Mouse (Mus musculus): ENCODE results near the gene Gm10073. TPM values are rescaled to one million over a fixed set of nuclear protein-coding genes. Genes with fewer than 3 reads are reported as not detected.
"Not testable (repeated sequence)": the region's sequence is repeated elsewhere in the genome, so short reads cannot be mapped to it uniquely, and the experiment has no call there.

Gm10073 gene
- 9.7 and 9.8 TPM in 2 replicates for polyA plus RNA-seq (2012; rRNA removed)

GRCm38 (mm10) chr8:106573168-106573567 lies at the start of gene Gm10073:
Gene Gm10073, minus strand, starts transcription at chr8:106573461.
- not testable (repeated sequence) for H3K27me3 ChIP-seq (ENCODE audit: control insufficient read depth, insufficient read depth, low read length); H3K4me1 ChIP-seq (ENCODE audit: control insufficient read depth, insufficient read depth, low read length); H3K27ac ChIP-seq (ENCODE audit: control insufficient read depth, insufficient read depth, low read depth, low read length); H3K36me3 ChIP-seq (ENCODE audit: control insufficient read depth, insufficient read depth, low read length)
- peak within 1 kb of the TSS; percentile 15 for H3K4me3 ChIP-seq (ENCODE audit: control insufficient read depth, low read depth, low read length)

GRCm38 (mm10) chr8:106623016-106623415 lies 49.8 kb upstream of the Gm10073 start:
- H3K4me3 ChIP-seq (ENCODE audit: control insufficient read depth, low read depth, low read length) = no peak overlapping the region
- TF ChIP-seq POLR2A (IDR thresholded peaks at IDR 0.05; ENCODE audit: control insufficient read depth, low read depth, low read length) (no peak), CTCF (IDR thresholded peaks at IDR 0.05; ENCODE audit: control insufficient read depth, insufficient read depth, insufficient replicate concordance, low read depth, low read length) (no peak)
- no peak overlapping the region for H3K27ac ChIP-seq (ENCODE audit: control insufficient read depth, insufficient read depth, low read depth, low read length)
- no peaks in the 10 kb centered on the region for H3K36me3 ChIP-seq (ENCODE audit: control insufficient read depth, insufficient read depth, low read length)
- no peaks in the 10 kb centered on the region for H3K4me1 ChIP-seq (ENCODE audit: control insufficient read depth, insufficient read depth, low read length)
- H3K27me3 ChIP-seq (ENCODE audit: control insufficient read depth, insufficient read depth, low read length) = no peaks in the 10 kb centered on the region

GRCm38 (mm10) chr8:106620488-106620887 lies 47.2 kb upstream of the Gm10073 start:
- no peaks in the 10 kb centered on the region for H3K27me3 ChIP-seq (ENCODE audit: control insufficient read depth, insufficient read depth, low read length)
- no peaks in the 10 kb centered on the region for H3K4me1 ChIP-seq (ENCODE audit: control insufficient read depth, insufficient read depth, low read length)
- no peak overlapping the region for H3K27ac ChIP-seq (ENCODE audit: control insufficient read depth, insufficient read depth, low read depth, low read length)
- TF ChIP-seq CTCF (IDR thresholded peaks at IDR 0.05; ENCODE audit: control insufficient read depth, insufficient read depth, insufficient replicate concordance, low read depth, low read length) (no peak), POLR2A (IDR thresholded peaks at IDR 0.05; ENCODE audit: control insufficient read depth, low read depth, low read length) (no peak)
- no peak overlapping the region for H3K4me3 ChIP-seq (ENCODE audit: control insufficient read depth, low read depth, low read length)
- H3K36me3 ChIP-seq (ENCODE audit: control insufficient read depth, insufficient read depth, low read length) = no peaks in the 10 kb centered on the region

GRCm38 (mm10) chr8:106619549-106620245 lies 46.4 kb upstream of the Gm10073 start:
- Histone ChIP-seq H3K36me3 (ENCODE audit: control insufficient read depth, insufficient read depth, low read length) (no peaks in the 10 kb centered on the region), H3K4me3 (ENCODE audit: control insufficient read depth, low read depth, low read length) (no peak overlapping the region), H3K27ac (ENCODE audit: control insufficient read depth, insufficient read depth, low read depth, low read length) (no peak overlapping the region), H3K27me3 (ENCODE audit: control insufficient read depth, insufficient read depth, low read length) (no peaks in the 10 kb centered on the region), H3K4me1 (ENCODE audit: control insufficient read depth, insufficient read depth, low read length) (no peaks in the 10 kb centered on the region)
- no peak for TF ChIP-seq POLR2A (IDR thresholded peaks at IDR 0.05; ENCODE audit: control insufficient read depth, low read depth, low read length)

- no peaks in the 10 kb centered on the region for H3K27me3 ChIP-seq (ENCODE audit: control insufficient read depth, insufficient read depth, low read length)
- H3K4me3 ChIP-seq (ENCODE audit: control insufficient read depth, low read depth, low read length) = no peak overlapping the region
- no peaks in the 10 kb centered on the region for H3K4me1 ChIP-seq (ENCODE audit: control insufficient read depth, insufficient read depth, low read length)
- no peaks in the 10 kb centered on the region for H3K36me3 ChIP-seq (ENCODE audit: control insufficient read depth, insufficient read depth, low read length)
- no peak overlapping the region for H3K27ac ChIP-seq (ENCODE audit: control insufficient read depth, insufficient read depth, low read depth, low read length)
- no peak for TF ChIP-seq CTCF (IDR thresholded peaks at IDR 0.05; ENCODE audit: control insufficient read depth, insufficient read depth, insufficient replicate concordance, low read depth, low read length)
- TF ChIP-seq POLR2A (IDR thresholded peaks at IDR 0.05; ENCODE audit: control insufficient read depth, low read depth, low read length) = no peak
Measured at GRCm38 (mm10) chr8:106618324-106618723, 45.1 kb upstream of the Gm10073 start.

- Histone ChIP-seq H3K4me1 (ENCODE audit: control insufficient read depth, insufficient read depth, low read length) (no peaks in the 10 kb centered on the region), H3K36me3 (ENCODE audit: control insufficient read depth, insufficient read depth, low read length) (no peaks in the 10 kb centered on the region), H3K4me3 (ENCODE audit: control insufficient read depth, low read depth, low read length) (no peak overlapping the region), H3K27me3 (ENCODE audit: control insufficient read depth, insufficient read depth, low read length) (no peaks in the 10 kb centered on the region), H3K27ac (ENCODE audit: control insufficient read depth, insufficient read depth, low read depth, low read length) (no peak overlapping the region)
- no peak for TF ChIP-seq CTCF (IDR thresholded peaks at IDR 0.05; ENCODE audit: control insufficient read depth, insufficient read depth, insufficient replicate concordance, low read depth, low read length)
- TF ChIP-seq POLR2A (IDR thresholded peaks at IDR 0.05; ENCODE audit: control insufficient read depth, low read depth, low read length) = no peak
Measured at GRCm38 (mm10) chr8:106617865-106618264, 44.6 kb upstream of the Gm10073 start.

GRCm38 (mm10) chr8:106617196-106617595 lies 43.9 kb upstream of the Gm10073 start:
- Histone ChIP-seq H3K36me3 (ENCODE audit: control insufficient read depth, insufficient read depth, low read length) (no peaks in the 10 kb centered on the region), H3K4me3 (ENCODE audit: control insufficient read depth, low read depth, low read length) (no peak overlapping the region), H3K4me1 (ENCODE audit: control insufficient read depth, insufficient read depth, low read length) (no peaks in the 10 kb centered on the region), H3K27me3 (ENCODE audit: control insufficient read depth, insufficient read depth, low read length) (no peaks in the 10 kb centered on the region), H3K27ac (ENCODE audit: control insufficient read depth, insufficient read depth, low read depth, low read length) (no peak overlapping the region)
- TF ChIP-seq POLR2A (IDR thresholded peaks at IDR 0.05; ENCODE audit: control insufficient read depth, low read depth, low read length) (no peak), CTCF (IDR thresholded peaks at IDR 0.05; ENCODE audit: control insufficient read depth, insufficient read depth, insufficient replicate concordance, low read depth, low read length) (no peak)

- no peak overlapping the region for H3K27ac ChIP-seq (ENCODE audit: control insufficient read depth, insufficient read depth, low read depth, low read length)
- no peak overlapping the region for H3K4me3 ChIP-seq (ENCODE audit: control insufficient read depth, low read depth, low read length)
- TF ChIP-seq POLR2A (IDR thresholded peaks at IDR 0.05; ENCODE audit: control insufficient read depth, low read depth, low read length) (no peak), CTCF (IDR thresholded peaks at IDR 0.05; ENCODE audit: control insufficient read depth, insufficient read depth, insufficient replicate concordance, low read depth, low read length) (no peak)
- no peaks in the 10 kb centered on the region for H3K4me1 ChIP-seq (ENCODE audit: control insufficient read depth, insufficient read depth, low read length)
- H3K36me3 ChIP-seq (ENCODE audit: control insufficient read depth, insufficient read depth, low read length) = no peaks in the 10 kb centered on the region
- no peaks in the 10 kb centered on the region for H3K27me3 ChIP-seq (ENCODE audit: control insufficient read depth, insufficient read depth, low read length)
Measured at GRCm38 (mm10) chr8:106616679-106617078, 43.4 kb upstream of the Gm10073 start.

Data from testis, adult 2 months (tissue).